Mouse (Mus musculus) heart, embryonic 13.5 days (tissue): ENCODE measurements around the gene Ankrd17. TPM values are rescaled to one million over a fixed set of nuclear protein-coding genes. Genes with fewer than 3 reads are reported as not detected.

Source experiments
- ATAC-seq: fragments of 200-750 bp; cut with Nextera tagmentation; 2 replicates; pipeline ENCODE4 v1.8.0; 2017; ENCODE audit warnings: moderate TSS enrichment; ENCODE audit not compliant: insufficient number of reproducible peaks, low FRiP score, low TSS enrichment; ENCODE audit errors: extremely low read depth
- H3K27ac ChIP-seq: fragments of 300-500 bp; sonication (generic); replicated peaks from 2 replicates; pipeline ENCODE4 v1.5.1; 2015; ENCODE audit warnings: moderate library complexity, mild to moderate bottlenecking, inconsistent platforms
- H3K27me3 ChIP-seq: fragments of 300-500 bp; sonication (generic); replicated peaks from 2 replicates; pipeline ENCODE4 v1.6.1; 2015; ENCODE audit warnings: mild to moderate bottlenecking, inconsistent platforms
- H3K36me3 ChIP-seq: fragments of 300-500 bp; sonication (generic); 2 replicates; pipeline ENCODE4 v1.6.1; 2015; ENCODE audit warnings: mild to moderate bottlenecking, inconsistent platforms
- H3K4me1 ChIP-seq: fragments of 300-500 bp; sonication (generic); 2 replicates; pipeline ENCODE4 v1.6.1; 2015; ENCODE audit warnings: inconsistent platforms
- H3K4me2 ChIP-seq: fragments of 300-500 bp; sonication (generic); 2 replicates; pipeline ENCODE4 v1.6.1; 2015; ENCODE audit warnings: inconsistent platforms, mild to moderate bottlenecking, moderate library complexity
- H3K4me3 ChIP-seq: fragments of 300-500 bp; sonication (generic); 2 replicates; pipeline ENCODE4 v1.5.1; 2015; ENCODE audit warnings: moderate library complexity, mild to moderate bottlenecking, inconsistent platforms
- H3K9ac ChIP-seq: fragments of 300-500 bp; sonication (generic); 2 replicates; pipeline ENCODE4 v1.6.1; 2015; ENCODE audit warnings: inconsistent platforms, mild to moderate bottlenecking, moderate library complexity
- H3K9me3 ChIP-seq: fragments of 300-500 bp; sonication (generic); 2 replicates; pipeline ENCODE4 v1.6.1; 2016; ENCODE audit warnings: inconsistent platforms
- WGBS: fragments of 180-500 bp; shearing (Covaris S2); methylation state at CpG from one replicate; pipeline ENCODE4 v1.1.7; 2015; ENCODE audit warnings: mixed read lengths; 5-methylcytosine and 5-hydroxymethylcytosine counted together
- polyA plus RNA-seq: library from polyadenylated mRNA; unstranded; fragments of >200 nt; fragmentation: Nextera tagmentation; extraction: Ambion mirVana; gene quantifications from 2 replicates; pipeline ENCODE4 v1.2.1, GENCODE M21; 2015

The Ankrd17 gene
- polyA plus RNA-seq, result 16.2 and 16.3 TPM in 2 replicates

DNA sequence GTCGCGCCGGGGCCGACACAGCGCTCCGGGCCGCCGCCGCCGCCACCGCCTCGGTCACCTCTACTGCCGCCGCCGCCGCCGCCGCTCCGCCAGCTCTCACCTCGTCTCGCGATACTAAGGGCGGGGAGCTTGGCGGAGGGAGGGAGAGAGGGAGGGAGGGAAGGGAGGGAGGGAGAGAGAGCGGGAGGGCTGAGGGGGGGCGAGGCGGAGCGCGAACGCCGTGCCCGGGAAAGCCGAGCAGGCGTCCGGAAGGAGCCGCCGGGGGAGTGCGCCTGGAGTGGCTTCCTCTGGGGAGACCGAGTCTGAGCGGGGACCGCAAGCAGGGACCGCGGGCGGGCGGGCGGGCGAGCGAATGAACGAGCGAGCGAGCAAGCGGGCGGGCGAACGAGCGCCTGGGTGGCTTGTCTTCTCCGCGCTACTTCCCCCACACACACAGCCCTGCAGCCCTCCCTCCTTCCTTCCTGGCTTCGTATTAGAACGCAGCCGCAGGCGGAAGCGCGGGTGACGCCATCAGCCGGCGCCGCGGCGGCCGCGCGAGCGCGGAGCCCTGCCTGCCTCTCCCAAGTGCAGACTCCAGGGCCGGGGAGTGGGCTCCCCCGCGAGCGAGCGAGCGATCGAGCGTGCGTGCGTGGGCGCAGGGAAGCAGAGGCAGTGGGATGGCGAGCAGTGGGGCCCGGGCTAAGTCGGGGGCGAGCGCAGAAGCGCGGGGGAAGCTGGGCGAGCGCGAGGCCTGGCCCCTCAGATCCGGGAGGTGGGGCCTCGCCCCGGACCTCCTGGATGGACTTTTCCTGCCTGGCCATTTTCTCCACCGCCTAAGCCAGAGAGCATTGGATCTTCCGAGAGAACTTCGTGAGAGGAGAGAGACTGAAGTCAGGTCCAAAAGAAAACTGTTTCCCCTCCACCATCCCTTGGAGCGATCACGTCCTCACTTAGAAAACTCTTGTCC is at the start of gene Ankrd17:
TSS of gene Ankrd17 (minus strand) at position 457 of the 946 bp plus-strand sequence.
- H3K27me3 ChIP-seq, result no peaks in the 10 kb centered on the region
- H3K36me3 ChIP-seq, result 0 out of 2 replicates have a peak, but pooled peaks cover 3% of the 10 kb centered on the region
- peak within 1 kb of the TSS; percentile 82 for H3K4me2 ChIP-seq
- H3K9me3 ChIP-seq, result no peaks in the 10 kb centered on the region
- peak; percentile 83 for ATAC-seq
- under 1% methylated on average over 60 of the region's 104 CpGs for WGBS
- peak within 1 kb of the TSS; percentile 99 for H3K9ac ChIP-seq
- H3K4me3 ChIP-seq, result peak within 1 kb of the TSS; percentile 83
- peak within 1 kb of the TSS; percentile 100 for H3K27ac ChIP-seq
- peaks cover 38% of the 10 kb centered on the region for H3K4me1 ChIP-seq

DNA sequence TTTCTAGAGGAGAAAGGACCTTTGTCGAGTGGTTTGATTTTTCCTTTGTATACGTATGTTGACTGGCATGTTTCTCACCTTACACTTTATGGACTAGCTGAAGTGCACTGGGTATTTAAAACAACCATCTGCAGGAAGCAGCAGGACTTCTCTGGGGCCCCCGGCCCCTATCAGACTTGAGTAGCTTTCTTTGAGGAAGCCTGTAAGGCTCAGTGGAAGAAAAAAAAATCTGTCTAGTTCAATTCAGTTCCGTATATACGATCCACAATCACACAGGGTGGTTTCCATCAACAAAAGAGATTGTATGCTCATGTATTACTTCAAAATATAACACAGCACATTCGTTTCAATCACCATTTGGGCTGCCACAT is 48.5 kb upstream of the Ankrd17 start:
- Histone ChIP-seq H3K4me1 (no peaks in the 10 kb centered on the region), H3K4me3 (no peak overlapping the region), H3K9me3 (no peaks in the 10 kb centered on the region), H3K4me2 (no peak overlapping the region), H3K27ac (no peak overlapping the region), H3K9ac (no peak overlapping the region), H3K27me3 (no peaks in the 10 kb centered on the region), H3K36me3 (no peaks in the 10 kb centered on the region)
- ATAC-seq, result no peak
- 51% methylated on average over 6 of the region's 6 CpGs for WGBS

DNA sequence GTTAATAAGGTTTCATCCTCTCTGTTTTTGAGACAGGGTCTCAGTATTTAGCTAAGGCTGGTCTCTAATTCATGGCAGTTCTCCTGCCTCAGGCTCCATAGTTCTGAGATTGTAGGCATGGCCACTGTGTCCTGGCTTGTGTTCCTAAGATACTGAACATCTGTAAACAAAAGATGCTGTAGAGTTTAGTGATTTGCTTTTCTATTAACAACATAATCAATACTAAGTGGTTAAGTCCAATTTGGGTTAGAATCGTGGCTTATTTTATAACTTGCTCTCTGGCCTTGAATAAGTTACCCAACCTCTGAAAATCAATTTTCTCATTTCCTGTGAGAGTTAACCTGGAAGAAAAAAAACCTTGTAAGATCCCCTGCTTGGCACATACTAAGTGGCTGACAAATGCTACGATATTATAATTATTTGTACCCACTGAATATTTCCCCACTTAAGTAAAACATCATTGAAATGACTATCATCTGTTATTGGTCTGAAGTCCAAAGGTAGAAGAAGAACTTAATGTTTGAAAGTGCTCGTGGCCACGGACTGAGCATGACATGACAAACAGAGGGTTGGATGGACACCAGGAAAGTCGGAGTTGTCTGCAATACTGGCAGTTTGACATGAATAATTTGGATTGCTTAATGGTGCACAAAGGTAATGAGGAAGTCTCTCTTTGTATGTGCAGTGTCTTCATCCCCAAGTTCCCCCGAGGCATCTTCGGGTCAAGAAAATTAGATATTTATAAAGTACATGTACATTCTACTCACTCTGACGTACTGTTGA is 48.0 kb upstream of the Ankrd17 start:
- H3K9ac ChIP-seq, result no peak overlapping the region
- no peak overlapping the region for H3K4me3 ChIP-seq
- no peaks in the 10 kb centered on the region for H3K9me3 ChIP-seq
- WGBS, result 77% methylated on average over 8 of the region's 8 CpGs
- H3K36me3 ChIP-seq, result no peaks in the 10 kb centered on the region
- no peak for ATAC-seq
- H3K27ac ChIP-seq, result no peak overlapping the region
- H3K4me1 ChIP-seq, result no peaks in the 10 kb centered on the region
- H3K4me2 ChIP-seq, result no peak overlapping the region
- no peaks in the 10 kb centered on the region for H3K27me3 ChIP-seq

DNA sequence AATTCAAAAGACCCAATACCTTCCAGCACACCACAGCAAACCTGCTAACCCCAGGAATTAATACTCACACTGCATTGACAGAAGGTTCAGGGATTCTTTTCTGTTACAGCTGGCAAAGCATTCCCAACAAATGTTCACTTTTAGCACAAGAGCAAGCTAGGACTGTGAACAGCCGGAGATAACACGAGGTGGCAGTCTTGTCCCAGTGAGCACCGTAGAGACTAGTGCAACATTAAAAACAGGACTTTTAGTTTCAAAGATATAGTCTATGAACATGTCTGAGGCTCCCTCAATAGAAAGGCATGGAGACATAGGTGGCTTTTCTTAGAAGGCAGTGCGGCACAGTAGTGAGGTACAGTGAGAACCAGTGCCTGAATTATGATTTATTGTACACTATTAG is 38.8 kb upstream of the Ankrd17 start:
- no peak for ATAC-seq
- Histone ChIP-seq H3K9me3 (no peaks in the 10 kb centered on the region), H3K4me3 (no peak overlapping the region), H3K27me3 (no peaks in the 10 kb centered on the region), H3K36me3 (no peaks in the 10 kb centered on the region), H3K4me2 (no peak overlapping the region), H3K4me1 (peaks cover 10% of the 10 kb centered on the region), H3K27ac (no peak overlapping the region), H3K9ac (no peak overlapping the region)
- WGBS, result 56% methylated on average over 4 of the region's 4 CpGs

DNA sequence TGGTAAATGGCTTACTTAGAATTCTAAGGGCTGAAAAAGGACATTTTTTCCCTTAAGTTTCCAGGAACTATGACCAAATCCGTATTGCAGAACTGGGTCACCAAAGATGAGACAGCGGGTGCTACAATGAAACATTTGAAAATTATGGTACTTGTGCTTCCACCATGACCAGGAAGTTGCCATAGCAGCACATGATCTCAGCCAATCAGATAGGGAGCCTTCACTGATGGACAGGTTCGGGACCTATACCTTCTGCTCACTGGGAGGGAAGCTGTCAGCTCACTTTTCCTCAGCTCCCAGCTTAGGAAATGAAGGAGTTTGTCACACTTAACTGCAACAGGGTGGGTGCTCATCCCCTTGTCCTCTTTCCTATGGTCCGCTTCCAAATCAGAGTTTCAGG is 30.4 kb upstream of the Ankrd17 start:
- no peaks in the 10 kb centered on the region for H3K36me3 ChIP-seq
- no peaks in the 10 kb centered on the region for H3K9me3 ChIP-seq

DNA sequence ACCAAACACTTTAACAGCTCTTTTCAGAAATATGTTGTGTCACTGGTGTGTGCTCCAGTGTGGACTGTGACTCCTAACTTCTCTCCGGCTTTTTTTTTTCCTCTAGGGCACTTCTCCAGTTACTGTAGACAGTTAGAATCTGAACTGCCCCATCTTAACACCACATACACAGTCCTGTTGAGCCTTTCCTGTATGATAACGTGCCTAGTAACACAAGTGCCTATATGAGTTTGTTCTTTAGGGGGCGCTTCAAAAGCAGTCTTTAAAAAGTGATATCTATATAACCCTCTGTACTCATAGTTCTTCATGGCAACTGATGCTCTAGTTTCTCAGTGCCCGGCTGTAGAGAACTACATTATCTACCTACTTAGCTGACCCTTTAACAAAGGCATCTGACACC is 27.9 kb upstream of the Ankrd17 start:
- H3K4me1 ChIP-seq, result no peaks in the 10 kb centered on the region
- WGBS, result 60% methylated on average over 4 of the region's 4 CpGs
- no peak overlapping the region for H3K4me2 ChIP-seq
- no peak overlapping the region for H3K4me3 ChIP-seq
- no peak for ATAC-seq
- H3K27me3 ChIP-seq, result no peaks in the 10 kb centered on the region
- H3K36me3 ChIP-seq, result no peaks in the 10 kb centered on the region
- no peaks in the 10 kb centered on the region for H3K9me3 ChIP-seq
- H3K27ac ChIP-seq, result no peak overlapping the region
- H3K9ac ChIP-seq, result no peak overlapping the region

More for the DNA sequence above, 30.4 kb upstream of the Ankrd17 start:
- Histone ChIP-seq H3K4me3 (no peak overlapping the region), H3K9ac (no peak overlapping the region), H3K4me1 (no peaks in the 10 kb centered on the region), H3K27me3 (no peaks in the 10 kb centered on the region), H3K4me2 (no peak overlapping the region), H3K27ac (no peak overlapping the region)
- ATAC-seq, result no peak
- 79% methylated on average over 4 of the region's 4 CpGs for WGBS

DNA sequence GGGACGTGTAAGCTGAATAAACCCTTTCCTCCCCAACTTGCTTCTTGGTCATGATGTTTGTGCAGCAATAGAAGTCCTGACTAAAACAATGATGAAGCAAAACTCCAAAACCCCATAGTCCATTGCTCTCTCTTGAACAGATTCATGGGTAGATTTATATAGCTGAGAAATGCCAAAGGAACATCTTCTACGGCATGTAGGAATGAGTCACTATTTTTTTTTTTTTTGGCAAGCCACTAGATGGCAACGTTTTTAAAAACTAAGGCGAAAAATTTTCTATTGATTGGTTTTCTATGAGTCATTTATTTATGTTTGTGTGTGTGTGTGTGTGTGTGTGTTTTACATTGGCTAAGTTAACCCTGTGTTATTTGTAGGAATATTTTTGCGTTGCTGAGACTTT is 27.4 kb upstream of the Ankrd17 start:
- H3K36me3 ChIP-seq, result no peaks in the 10 kb centered on the region
- ATAC-seq, result no peak
- no peak overlapping the region for H3K4me3 ChIP-seq
- H3K4me1 ChIP-seq, result no peaks in the 10 kb centered on the region
- no peak overlapping the region for H3K27ac ChIP-seq
- no peak overlapping the region for H3K4me2 ChIP-seq
- H3K27me3 ChIP-seq, result no peaks in the 10 kb centered on the region
- no peak overlapping the region for H3K9ac ChIP-seq
- WGBS, result 50% methylated on average over 5 of the region's 5 CpGs
- H3K9me3 ChIP-seq, result no peaks in the 10 kb centered on the region

DNA sequence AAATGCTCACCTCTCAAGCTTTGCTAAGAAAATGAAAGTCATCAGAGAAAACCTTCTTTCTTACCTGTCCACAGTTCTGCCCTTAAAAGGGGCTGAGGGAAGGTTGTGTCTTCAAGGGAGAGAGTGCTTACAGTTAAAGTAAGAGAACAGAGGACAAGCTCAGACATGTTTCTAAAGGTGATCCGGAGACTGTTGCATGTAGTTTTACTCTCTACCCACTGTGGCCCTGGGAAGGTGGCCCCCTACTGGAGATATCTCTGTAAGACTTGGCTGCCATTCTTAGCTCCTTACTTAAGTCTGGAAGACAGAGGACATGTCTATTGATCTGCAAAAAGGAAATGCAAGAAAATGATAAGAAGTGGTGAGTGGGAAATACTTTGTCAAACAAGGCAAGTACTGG is 16.7 kb upstream of the Ankrd17 start:
- no peaks in the 10 kb centered on the region for H3K4me1 ChIP-seq
- no peaks in the 10 kb centered on the region for H3K36me3 ChIP-seq
- no peaks in the 10 kb centered on the region for H3K27me3 ChIP-seq
- H3K9me3 ChIP-seq, result no peaks in the 10 kb centered on the region
- WGBS, result 53% methylated on average over 1 of the region's 1 CpGs
- no peak overlapping the region for H3K27ac ChIP-seq
- H3K4me3 ChIP-seq, result no peak overlapping the region
- H3K9ac ChIP-seq, result no peak overlapping the region
- H3K4me2 ChIP-seq, result no peak overlapping the region
- ATAC-seq, result no peak

DNA sequence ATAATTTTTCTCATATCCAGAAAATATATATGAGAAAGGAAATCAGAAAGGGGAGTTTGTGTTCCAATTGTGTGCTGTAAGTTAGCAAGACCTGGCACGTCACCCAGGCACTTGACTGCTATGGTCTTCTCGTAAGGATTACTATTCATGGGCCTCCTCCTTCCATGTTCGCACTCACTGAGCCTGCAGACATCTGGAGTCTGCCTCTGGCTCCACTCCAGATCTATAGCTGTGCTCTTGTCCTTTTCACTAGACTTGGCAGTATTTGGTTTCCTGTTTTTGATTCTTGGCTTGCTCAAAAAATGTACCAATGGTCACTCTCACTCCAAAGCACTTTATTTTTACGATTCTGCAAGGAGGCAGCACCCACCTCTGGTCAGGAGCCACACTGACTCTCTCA is 15.1 kb upstream of the Ankrd17 start:
- Histone ChIP-seq H3K27me3 (no peaks in the 10 kb centered on the region), H3K9ac (no peak overlapping the region), H3K9me3 (no peaks in the 10 kb centered on the region), H3K4me3 (no peak overlapping the region), H3K4me1 (no peaks in the 10 kb centered on the region), H3K27ac (no peak overlapping the region), H3K36me3 (no peaks in the 10 kb centered on the region), H3K4me2 (no peak overlapping the region)
- 43% methylated on average over 4 of the region's 4 CpGs for WGBS
- ATAC-seq, result no peak

DNA sequence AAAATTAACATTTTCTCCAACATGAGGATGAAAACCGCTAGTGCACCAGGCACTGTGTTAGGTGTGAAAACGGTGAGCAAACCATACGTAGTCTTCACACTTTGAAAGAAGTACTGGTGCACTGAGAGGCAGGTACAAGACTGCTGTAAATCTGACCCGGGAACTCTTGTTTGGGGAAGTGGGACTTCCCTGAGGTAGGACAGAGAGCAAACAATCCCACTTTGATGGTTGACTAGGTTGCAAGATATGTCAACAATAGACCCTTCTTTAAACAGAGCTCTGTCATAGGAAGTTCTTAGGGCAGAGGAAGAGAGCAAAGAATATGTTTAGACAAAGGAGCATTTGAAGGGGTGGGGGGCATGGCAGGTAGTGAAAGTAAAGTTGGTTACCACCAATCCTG is 7.3 kb upstream of the Ankrd17 start:
- Histone ChIP-seq H3K4me1 (peaks cover 2% of the 10 kb centered on the region; the same call in 1 of the 2 replicates), H3K4me3 (no peak overlapping the region), H3K9ac (no peak overlapping the region), H3K9me3 (no peaks in the 10 kb centered on the region), H3K27me3 (no peaks in the 10 kb centered on the region), H3K27ac (no peak overlapping the region), H3K36me3 (no peaks in the 10 kb centered on the region), H3K4me2 (no peak overlapping the region)
- WGBS, result 80% methylated on average over 4 of the region's 4 CpGs
- ATAC-seq, result no peak

DNA sequence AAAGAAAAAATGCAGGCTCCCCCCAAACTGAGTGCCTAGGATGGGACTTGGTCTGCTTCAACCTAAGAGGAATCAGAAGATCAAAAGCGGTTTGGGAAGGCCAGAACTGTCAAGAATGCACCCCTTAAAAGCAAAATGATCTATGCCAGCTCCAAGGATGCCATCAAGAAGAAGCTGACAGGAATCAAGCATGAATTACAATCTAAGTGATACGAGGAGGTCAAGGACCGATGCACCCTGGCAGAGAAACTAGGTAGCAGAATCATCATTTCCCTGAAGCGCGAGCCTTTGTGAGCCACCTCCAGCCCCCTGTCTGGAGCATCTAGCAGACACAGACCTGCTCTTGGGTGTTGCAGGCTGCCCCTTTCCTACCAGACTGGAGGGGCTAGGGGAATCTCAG is 4.0 kb upstream of the Ankrd17 start:
- Histone ChIP-seq H3K27me3 (no peaks in the 10 kb centered on the region), H3K4me1 (peaks cover 15% of the 10 kb centered on the region), H3K27ac (no peak overlapping the region), H3K36me3 (no peaks in the 10 kb centered on the region), H3K9me3 (no peaks in the 10 kb centered on the region), H3K4me3 (no peak overlapping the region), H3K4me2 (no peak overlapping the region), H3K9ac (no peak overlapping the region)
- ATAC-seq, result no peak
- WGBS, result 75% methylated on average over 5 of the region's 5 CpGs
